Mouse (Mus musculus) limb, embryonic 15.5 days (tissue): ENCODE measurements around the gene Ttc25. TPM values are rescaled to one million over a fixed set of nuclear protein-coding genes. Genes with fewer than 3 reads are reported as not detected.

Experiments
- ATAC-seq: fragments of 200-750 bp; cut with Nextera tagmentation; 2 replicates; pipeline ENCODE4 v1.8.0; 2017; ENCODE audit warnings: low read depth, moderate TSS enrichment; ENCODE audit not compliant: insufficient number of reproducible peaks, low FRiP score, low TSS enrichment
- H3K27ac ChIP-seq: fragments of 300-500 bp; sonication (generic); 2 replicates; pipeline ENCODE4 v1.5.1; 2015; ENCODE audit warnings: moderate library complexity, mild to moderate bottlenecking, inconsistent platforms
- H3K27me3 ChIP-seq: fragments of 300-500 bp; sonication (generic); 2 replicates; pipeline ENCODE4 v1.6.1; 2015; ENCODE audit warnings: inconsistent platforms
- H3K36me3 ChIP-seq: fragments of 300-500 bp; sonication (generic); 2 replicates; pipeline ENCODE4 v1.6.1; 2015; ENCODE audit warnings: inconsistent platforms
- H3K4me1 ChIP-seq: fragments of 300-500 bp; sonication (generic); 2 replicates; pipeline ENCODE4 v1.6.1; 2015; ENCODE audit warnings: inconsistent platforms
- H3K4me2 ChIP-seq: fragments of 300-500 bp; sonication (generic); 2 replicates; pipeline ENCODE4 v1.6.1; 2015; ENCODE audit warnings: mild to moderate bottlenecking, inconsistent platforms
- H3K4me3 ChIP-seq: fragments of 300-500 bp; sonication (generic); 2 replicates; pipeline ENCODE4 v1.5.1; 2015; ENCODE audit warnings: mild to moderate bottlenecking, inconsistent platforms
- H3K9ac ChIP-seq: fragments of 300-500 bp; sonication (generic); 2 replicates; pipeline ENCODE4 v1.6.1; 2015; ENCODE audit warnings: inconsistent platforms
- H3K9me3 ChIP-seq: fragments of 300-500 bp; sonication (generic); 2 replicates; pipeline ENCODE4 v1.6.1; 2016; ENCODE audit warnings: inconsistent platforms
- WGBS: fragments of 180-500 bp; shearing (Covaris S2); methylation state at CpG from one replicate; pipeline ENCODE4 v1.1.7; 2015; 5-methylcytosine and 5-hydroxymethylcytosine counted together
- polyA plus RNA-seq: library from polyadenylated mRNA; unstranded; fragments of >200 nt; fragmentation: Nextera tagmentation; extraction: Ambion mirVana; gene quantifications from 2 replicates; pipeline ENCODE4 v1.2.1, GENCODE M21; 2015

Ttc25 gene
- polyA plus RNA-seq, 1 experiment from 2014 or later, result 0.19 TPM

- WGBS, result 45% methylated on average over 7 of the region's 7 CpGs
- Histone ChIP-seq H3K4me1 (peaks cover 4% of the 10 kb centered on the region; the same call in 1 of the 2 replicates), H3K4me3 (no peak overlapping the region), H3K9me3 (no peaks in the 10 kb centered on the region), H3K27me3 (no peaks in the 10 kb centered on the region; the same call in 1 of the 2 replicates), H3K9ac (no peak overlapping the region), H3K27ac (no peak overlapping the region), H3K36me3 (no peaks in the 10 kb centered on the region), H3K4me2 (no peak overlapping the region)
- ATAC-seq, result no peak
These were observed 14.1 kb downstream of the Ttc25 start for GRCm38 (mm10) chr11:100559476-100559875.

- no peaks in the 10 kb centered on the region for H3K4me1 ChIP-seq
- no peaks in the 10 kb centered on the region; the same call in 1 of the 2 replicates for H3K27me3 ChIP-seq
- no peaks in the 10 kb centered on the region for H3K36me3 ChIP-seq
- WGBS, result 59% methylated on average over 5 of the region's 5 CpGs
- H3K4me2 ChIP-seq, result no peak overlapping the region
- ATAC-seq, result no peak
- no peak overlapping the region for H3K4me3 ChIP-seq
- no peak overlapping the region for H3K9ac ChIP-seq
- H3K27ac ChIP-seq, result no peak overlapping the region
- no peaks in the 10 kb centered on the region for H3K9me3 ChIP-seq
These were observed 16.3 kb downstream of the Ttc25 start for GRCm38 (mm10) chr11:100561748-100562147.

- no peaks in the 10 kb centered on the region for H3K36me3 ChIP-seq
- H3K9ac ChIP-seq, result no peak overlapping the region
- ATAC-seq, result no peak
- no peak overlapping the region for H3K4me3 ChIP-seq
- H3K4me1 ChIP-seq, result peaks cover 4% of the 10 kb centered on the region
- H3K27me3 ChIP-seq, result no peaks in the 10 kb centered on the region; the same call in 1 of the 2 replicates
- H3K9me3 ChIP-seq, result no peaks in the 10 kb centered on the region
- H3K27ac ChIP-seq, result no peak overlapping the region
- no peak overlapping the region for H3K4me2 ChIP-seq
- WGBS, result 78% methylated on average over 15 of the region's 15 CpGs
These were observed 18.9 kb downstream of the Ttc25 start for GRCm38 (mm10) chr11:100564297-100564696.

GRCm38 (mm10) chr11:100564703-100565102 lies 19.3 kb downstream of the Ttc25 start:
- WGBS, result 83% methylated on average over 6 of the region's 6 CpGs
- no peak overlapping the region for H3K4me2 ChIP-seq
- no peaks in the 10 kb centered on the region; the same call in 1 of the 2 replicates for H3K27me3 ChIP-seq
- H3K9me3 ChIP-seq, result no peaks in the 10 kb centered on the region
- H3K4me1 ChIP-seq, result peaks cover 4% of the 10 kb centered on the region
- no peak overlapping the region for H3K27ac ChIP-seq
- no peak overlapping the region for H3K9ac ChIP-seq
- H3K36me3 ChIP-seq, result no peaks in the 10 kb centered on the region
- no peak overlapping the region for H3K4me3 ChIP-seq
- ATAC-seq, result no peak

GRCm38 (mm10) chr11:100567229-100567628 lies 21.8 kb downstream of the Ttc25 start:
- WGBS, result 71% methylated on average over 5 of the region's 5 CpGs
- no peaks in the 10 kb centered on the region for H3K9me3 ChIP-seq
- no peaks in the 10 kb centered on the region for H3K36me3 ChIP-seq
- no peak overlapping the region for H3K9ac ChIP-seq
- H3K4me1 ChIP-seq, result peaks cover 19% of the 10 kb centered on the region
- no peak overlapping the region for H3K4me2 ChIP-seq
- peaks cover 7% of the 10 kb centered on the region for H3K27me3 ChIP-seq
- H3K4me3 ChIP-seq, result no peak overlapping the region
- ATAC-seq, result no peak
- no peak overlapping the region for H3K27ac ChIP-seq

- WGBS, result 50% methylated on average over 9 of the region's 9 CpGs
- peaks cover 19% of the 10 kb centered on the region for H3K4me1 ChIP-seq
- H3K27ac ChIP-seq, result no peak overlapping the region
- H3K36me3 ChIP-seq, result no peaks in the 10 kb centered on the region
- no peak overlapping the region for H3K4me3 ChIP-seq
- ATAC-seq, result no peak
- no peak overlapping the region for H3K9ac ChIP-seq
- H3K4me2 ChIP-seq, result no peak overlapping the region
- no peaks in the 10 kb centered on the region for H3K9me3 ChIP-seq
- peaks cover 7% of the 10 kb centered on the region for H3K27me3 ChIP-seq
These were observed 22.4 kb downstream of the Ttc25 start for GRCm38 (mm10) chr11:100567815-100568245.

- WGBS, result 78% methylated on average over 8 of the region's 8 CpGs
- H3K9me3 ChIP-seq, result no peaks in the 10 kb centered on the region
- peaks cover 19% of the 10 kb centered on the region for H3K4me1 ChIP-seq
- H3K9ac ChIP-seq, result no peak overlapping the region
- peaks cover 7% of the 10 kb centered on the region for H3K27me3 ChIP-seq
- H3K27ac ChIP-seq, result no peak overlapping the region
- ATAC-seq, result no peak
- no peak overlapping the region for H3K4me2 ChIP-seq
- no peak overlapping the region for H3K4me3 ChIP-seq
- no peaks in the 10 kb centered on the region for H3K36me3 ChIP-seq
These were observed 23.3 kb downstream of the Ttc25 start for GRCm38 (mm10) chr11:100568692-100569091.

GRCm38 (mm10) chr11:100569789-100570188 lies 24.4 kb downstream of the Ttc25 start:
- WGBS, result 58% methylated on average over 9 of the region's 9 CpGs
- ATAC-seq, result no peak

GRCm38 (mm10) chr11:100570430-100571201 lies 25.2 kb downstream of the Ttc25 start:
- Histone ChIP-seq H3K4me1 (peaks cover 31% of the 10 kb centered on the region), H3K9ac (0 out of 2 replicates have a peak overlapping the region, but pooled peaks have one; percentile 10), H3K9me3 (no peaks in the 10 kb centered on the region), H3K4me2 (peak overlapping the region; percentile 43), H3K27ac (no peak overlapping the region), H3K4me3 (peak overlapping the region; percentile 16), H3K27me3 (peaks cover 7% of the 10 kb centered on the region), H3K36me3 (no peaks in the 10 kb centered on the region)
- ATAC-seq, result no peak
- 11% methylated on average over 8 of the region's 8 CpGs for WGBS

More at GRCm38 (mm10) chr11:100569789-100570188, 24.4 kb downstream of the Ttc25 start:
- Histone ChIP-seq H3K27ac (no peak overlapping the region), H3K4me1 (peaks cover 24% of the 10 kb centered on the region), H3K4me3 (no peak overlapping the region), H3K9me3 (no peaks in the 10 kb centered on the region), H3K36me3 (no peaks in the 10 kb centered on the region), H3K27me3 (peaks cover 7% of the 10 kb centered on the region), H3K9ac (no peak overlapping the region), H3K4me2 (no peak overlapping the region)

- Histone ChIP-seq H3K4me3 (peak overlapping the region; percentile 16), H3K27me3 (peaks cover 7% of the 10 kb centered on the region), H3K36me3 (no peaks in the 10 kb centered on the region), H3K9ac (0 out of 2 replicates have a peak overlapping the region, but pooled peaks have one; percentile 10), H3K4me1 (peaks cover 35% of the 10 kb centered on the region), H3K27ac (no peak overlapping the region), H3K4me2 (peak overlapping the region; percentile 43), H3K9me3 (no peaks in the 10 kb centered on the region)
- no peak for ATAC-seq
- WGBS, result 8% methylated on average over 16 of the region's 16 CpGs
These were observed 25.8 kb downstream of the Ttc25 start for GRCm38 (mm10) chr11:100571202-100571567.

- Histone ChIP-seq H3K4me3 (peak overlapping the region; percentile 61), H3K4me2 (peak overlapping the region; percentile 76), H3K27me3 (peaks cover 7% of the 10 kb centered on the region), H3K9ac (no peak overlapping the region), H3K27ac (peak overlapping the region; percentile 72; the same call in 1 of the 2 replicates), H3K4me1 (peaks cover 34% of the 10 kb centered on the region), H3K36me3 (peaks cover 14% of the 10 kb centered on the region), H3K9me3 (no peaks in the 10 kb centered on the region)
- no peak for ATAC-seq
- 90% methylated on average over 3 of the region's 3 CpGs for WGBS
These were observed 28.8 kb downstream of the Ttc25 start for GRCm38 (mm10) chr11:100574188-100574587.

GRCm38 (mm10) chr11:100574708-100575483 lies 29.5 kb downstream of the Ttc25 start, which contains the start of gene Cnp:
TSS of gene Cnp (plus strand) at chr11:100574904.
- Histone ChIP-seq H3K4me3 (peak within 1 kb of the TSS; percentile 61), H3K36me3 (peaks cover 21% of the 10 kb centered on the region), H3K9me3 (no peaks in the 10 kb centered on the region), H3K4me1 (peaks cover 34% of the 10 kb centered on the region), H3K27me3 (peaks cover 7% of the 10 kb centered on the region), H3K4me2 (peak within 1 kb of the TSS; percentile 76), H3K9ac (peak within 1 kb of the TSS; percentile 43), H3K27ac (peak within 1 kb of the TSS; percentile 72)
- WGBS, result 2% methylated on average over 47 of the region's 47 CpGs
- peak; percentile 57; the same call in 1 of the 2 replicates for ATAC-seq
